In genomic region chr3:103647164-103647867, GRCm38 (mm10) we compare ENCODE assay signal across 23 mouse cellular contexts. TPM values are rescaled to one million over a fixed set of nuclear protein-coding genes. Genes with fewer than 3 reads are reported as not detected.
DNase-seq lines count a peak whose midpoint lies in the region; ATAC-seq and TF ChIP-seq lines count a peak whose summit lies in the region.
"Had no signal": no experiment of that assay in that cellular context is flagged by ENCODE, and none has a peak within 500 bp of the region (broad histone marks: within the 10 kb centered on the region; RNA-seq: fewer than 3 reads in every experiment).

No protein-coding gene starts in this region.

- H3K4me2 ChIP-seq in midbrain, embryonic 13.5 days (replicated peaks) = no peak overlapping the region
- no peak overlapping the region for H3K4me2 ChIP-seq in midbrain, embryonic 11.5 days
- H3K4me2 ChIP-seq: forebrain, embryonic 15.5 days; hindbrain, embryonic 13.5 days; limb, embryonic 12.5 days; liver, embryonic 13.5 days had no signal

- intact Hi-C loops in gastrocnemius, postnatal 14 days (cut with DNase I; ENCODE audit: low total_unique reads) = no loop called here
- intact Hi-C loops in gastrocnemius, adult 2 months (cut with DNase I) = no loop called here

- no peaks in the 10 kb centered on the region for H3K27me3 ChIP-seq in midbrain, embryonic 13.5 days
- no peaks in the 10 kb centered on the region for H3K27me3 ChIP-seq in midbrain, embryonic 11.5 days (ENCODE audit: control insufficient read depth, insufficient read depth, low read length)
- H3K27me3 ChIP-seq: CH12.LX; forebrain, embryonic 15.5 days; hindbrain, embryonic 13.5 days; limb, embryonic 12.5 days; liver, embryonic 13.5 days had no signal

- no peaks in the 10 kb centered on the region for H3K36me3 ChIP-seq in midbrain, embryonic 13.5 days
- no peaks in the 10 kb centered on the region for H3K36me3 ChIP-seq in midbrain, embryonic 11.5 days (ENCODE audit: control insufficient read depth, insufficient read depth, low read length)
- H3K36me3 ChIP-seq: forebrain, embryonic 15.5 days; hindbrain, embryonic 13.5 days; limb, embryonic 12.5 days; liver, embryonic 13.5 days had no signal

- ATAC-seq in midbrain, embryonic 13.5 days = no peak
- ATAC-seq in midbrain, embryonic 11.5 days (ENCODE audit: low FRiP score) = no peak
- ATAC-seq: forebrain, embryonic 15.5 days had no signal

- TF ChIP-seq CTCF in gastrocnemius, adult 2 months (IDR thresholded peaks at IDR 0.05) = no peak

- peak; percentile 11 for DNase-seq in gastrocnemius, postnatal 14 days
- no peak for DNase-seq in gastrocnemius, adult 2 months
- DNase-seq in ovary, adult 18-20 months (ENCODE audit: low spot score) = peak; percentile 3
- no peak for DNase-seq in ovary, postnatal 14 days (ENCODE audit: low spot score)
- DNase-seq in heart, postnatal 4 days = peak; percentile 10
- peak; percentile 62 for DNase-seq in lung, postnatal 36 days
- DNase-seq in midbrain, embryonic 11.5 days (ENCODE audit: low spot score, missing footprints) = no peak
- DNase-seq: adrenal gland, postnatal 14 days; cerebellum, adult 18-20 months; liver, embryonic 13.5 days; right cerebral cortex, postnatal 14 days; thymus, postnatal 36 days had no signal

- H3K4me1 ChIP-seq in midbrain, embryonic 13.5 days (replicated peaks) = 0 out of 2 replicates have a peak, but pooled peaks cover 2% of the 10 kb centered on the region
- no peaks in the 10 kb centered on the region for H3K4me1 ChIP-seq in midbrain, embryonic 11.5 days (ENCODE audit: control insufficient read depth, insufficient read depth, low read length)
- H3K4me1 ChIP-seq: forebrain, embryonic 15.5 days; liver, embryonic 13.5 days had no signal

- H3K9ac ChIP-seq in midbrain, embryonic 13.5 days (replicated peaks) = no peak overlapping the region
- no peak overlapping the region for H3K9ac ChIP-seq in midbrain, embryonic 11.5 days (ENCODE audit: low read length)
- H3K9ac ChIP-seq: forebrain, embryonic 15.5 days; hindbrain, embryonic 13.5 days; limb, embryonic 12.5 days; liver, embryonic 13.5 days had no signal

- 88% methylated on average over 11 of the region's 11 CpGs for WGBS in midbrain, embryonic 13.5 days
- 88% methylated on average over 11 of the region's 11 CpGs for WGBS in midbrain, embryonic 11.5 days

- H3K4me3 ChIP-seq in gastrocnemius, adult 2 months = no peak overlapping the region
- H3K4me3 ChIP-seq in midbrain, embryonic 13.5 days (replicated peaks) = no peak overlapping the region
- H3K4me3 ChIP-seq in midbrain, embryonic 11.5 days (ENCODE audit: low read depth, low read length) = no peak overlapping the region
- H3K4me3 ChIP-seq: erythroblast, embryonic 14.5 days; forebrain, embryonic 15.5 days; heart, adult 2 months; hindbrain, embryonic 13.5 days; layer of hippocampus, adult 2 months; left cerebral cortex, adult 2 months; limb, embryonic 12.5 days; liver, embryonic 13.5 days had no signal

- no peaks in the 10 kb centered on the region for H3K9me3 ChIP-seq in midbrain, embryonic 13.5 days
- no peaks in the 10 kb centered on the region for H3K9me3 ChIP-seq in midbrain, embryonic 11.5 days (ENCODE audit: control insufficient read depth, low read length)
- H3K9me3 ChIP-seq: forebrain, embryonic 15.5 days; hindbrain, embryonic 13.5 days; liver, embryonic 13.5 days had no signal

- H3K27ac ChIP-seq in gastrocnemius, adult 2 months = no peak overlapping the region
- H3K27ac ChIP-seq in midbrain, embryonic 13.5 days = no peak overlapping the region
- no peak overlapping the region for H3K27ac ChIP-seq in midbrain, embryonic 11.5 days (ENCODE audit: low read depth, low read length)
- H3K27ac ChIP-seq: forebrain, embryonic 15.5 days; heart, adult 2 months; hindbrain, embryonic 13.5 days; layer of hippocampus, adult 2 months; left cerebral cortex, adult 2 months; limb, embryonic 12.5 days; liver, embryonic 13.5 days had no signal

RNA-seq across cellular contexts. Expression of gene Atg4a-ps, which starts 1.4 kb away (rescaled TPM):
- 1 to 10 TPM in 1 of 2 experiments, under 1 TPM in 1; 0.13 to 3.5 TPM for total RNA-seq in gastrocnemius, postnatal 14 days (2021)
- total RNA-seq in gastrocnemius, adult 2 months (2021) = 1 to 10 TPM in 1 of 2 experiments, under 1 TPM in 1; 0.26 to 4.5 TPM
- 1 to 10 TPM in 1 of 2 experiments, not detected in 1; 2.1 TPM for total RNA-seq in heart, postnatal 4 days (2021)
- 0.13 and 0.17 TPM in 2 replicates for polyA plus RNA-seq in midbrain, embryonic 13.5 days (2015; fragmentation: Nextera tagmentation; extraction: Ambion mirVana)
- polyA plus RNA-seq in midbrain, embryonic 11.5 days (2014; fragmentation: Nextera tagmentation; extraction: Ambion mirVana) = 0.08 and 0.19 TPM in 2 replicates
- total RNA-seq: midbrain, postnatal 0 days had no signal
- polyA plus RNA-seq: erythroblast, embryonic 14.5 days; forebrain, embryonic 15.5 days; heart, adult 2 months; midbrain, postnatal 0 days; testis, adult 2 months had no signal

Comparison
In these comparisons a context has a peak if more than half of its experiments do, and no peak if none do; other contexts are left out.
1. DNase-seq: peak in gastrocnemius, postnatal 14 days (single experiment), ovary, adult 18-20 months (single experiment), heart, postnatal 4 days (single experiment) and lung, postnatal 36 days (single experiment); none in gastrocnemius, adult 2 months (single experiment), ovary, postnatal 14 days (single experiment) and midbrain, embryonic 11.5 days (single experiment).